In the genomic region with DNA sequence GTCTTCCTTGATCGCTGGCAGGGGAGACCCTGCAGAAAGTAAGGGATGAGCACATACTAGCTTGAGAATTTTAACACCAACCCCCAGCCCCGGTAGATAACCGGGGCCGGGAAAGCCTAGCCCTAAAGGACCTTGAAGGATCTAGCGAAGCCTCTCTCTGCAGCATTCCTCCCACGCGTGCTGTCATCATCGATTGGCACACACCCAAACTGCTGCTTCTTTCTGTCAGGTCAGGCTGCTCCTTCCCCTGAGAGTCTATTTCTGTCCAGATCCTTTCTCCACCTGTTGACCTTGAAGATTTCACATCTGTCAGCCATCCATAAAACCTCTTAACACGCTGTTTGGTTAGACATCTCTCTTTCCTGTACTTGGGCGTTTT, we compare ENCODE assay signal across 8 mouse cellular contexts. TPM values are rescaled to one million over a fixed set of nuclear protein-coding genes. Genes with fewer than 3 reads are reported as not detected.
DNase-seq lines count a peak whose midpoint lies in the region; TF ChIP-seq lines count a peak whose summit lies in the region.

No protein-coding gene starts in this region.

- TF ChIP-seq CTCF in spleen, adult 2 months (IDR thresholded peaks at IDR 0.05; ENCODE audit: extremely low read depth, insufficient read depth, insufficient read length, insufficient replicate concordance) = no peak
- TF ChIP-seq CTCF in bone marrow macrophage, adult 2 months (IDR thresholded peaks at IDR 0.05; ENCODE audit: low read depth, low read length) = no peak

- peak overlapping the region; percentile 60 for H3K4me3 ChIP-seq in spleen, adult 2 months (ENCODE audit: extremely low read depth, insufficient read depth, insufficient read length)
- peak overlapping the region; percentile 66 for H3K4me3 ChIP-seq in bone marrow macrophage, adult 2 months (ENCODE audit: insufficient read depth, low read length)

- 0 out of 2 replicates have a peak overlapping the region, but pooled peaks have one; percentile 40 for H3K27ac ChIP-seq in spleen, adult 2 months (ENCODE audit: insufficient read depth, low read length)
- H3K27ac ChIP-seq in bone marrow macrophage, adult 2 months (ENCODE audit: insufficient read depth, low read depth, low read length) = peak overlapping the region; percentile 45

- DNase-seq in spleen, adult 2 months (ENCODE audit: low read depth in 1 of 2, low spot score in 2 of 2) = no peak
- no peak for DNase-seq in spleen, postnatal 36 days (ENCODE audit: low spot score in 2 of 2)
- DNase-seq in gastrocnemius, adult 18-20 months (ENCODE audit: low spot score) = peak; percentile 84
- peak; percentile 28 for DNase-seq in large intestine, adult 2 months (ENCODE audit: low read depth, low spot score)
- DNase-seq in lung, postnatal 10 days = peak; percentile 44
- peak; percentile 95 for DNase-seq in skeletal muscle tissue, adult 2 months (ENCODE audit: low read depth, low spot score)
- no peak for DNase-seq in frontal cortex, postnatal 14 days (ENCODE audit: low spot score in 2 of 2)

- H3K27me3 ChIP-seq in spleen, adult 2 months (ENCODE audit: control insufficient read depth, insufficient read depth, low read length) = no peaks in the 10 kb centered on the region

- H3K36me3 ChIP-seq in spleen, adult 2 months (ENCODE audit: control insufficient read depth, insufficient read depth, low read length) = no peaks in the 10 kb centered on the region

- WGBS in spleen, adult 2 months = 10% methylated on average over 10 of the region's 10 CpGs
- WGBS in large intestine, adult 2 months = 4% methylated on average over 10 of the region's 10 CpGs

- peaks cover 3% of the 10 kb centered on the region; the same call in 1 of the 2 replicates for H3K4me1 ChIP-seq in spleen, adult 2 months (ENCODE audit: control insufficient read depth, insufficient read depth, insufficient read length)
- H3K4me1 ChIP-seq in bone marrow macrophage, adult 2 months (ENCODE audit: control insufficient read depth, insufficient read depth, low read length) = peaks cover 13% of the 10 kb centered on the region

- no peak for TF ChIP-seq POLR2A in spleen, adult 2 months (IDR thresholded peaks at IDR 0.05; ENCODE audit: low read depth, low read length)
- no peak for TF ChIP-seq POLR2A in bone marrow macrophage, adult 2 months (IDR thresholded peaks at IDR 0.05; ENCODE audit: borderline replicate concordance, low read depth, low read length)

RNA-seq across cellular contexts. Expression of a gene that starts 0.7 kb away (rescaled TPM):
- 14.0 and 15.4 TPM in 2 replicates for polyA plus RNA-seq in spleen, adult 2 months (2012; rRNA removed)
- polyA plus RNA-seq in bone marrow macrophage, adult 2 months (2012; ENCODE audit: insufficient read depth, insufficient read length, missing spikeins) = 49.3 and 53.5 TPM in 2 replicates
- 100 to 1,000 TPM; 394 to 432 TPM for total RNA-seq in gastrocnemius, adult 18-20 months (2021)
- polyA plus RNA-seq in large intestine, adult 2 months (2012; rRNA removed) = 53.4 and 74.3 TPM in 2 replicates

Comparison
In these comparisons a context has a peak if more than half of its experiments do, and no peak if none do; other contexts are left out.
1. DNase-seq: peak in gastrocnemius, adult 18-20 months (single experiment), large intestine, adult 2 months (single experiment), lung, postnatal 10 days (single experiment) and skeletal muscle tissue, adult 2 months (single experiment); none in spleen, adult 2 months (0 of 2), spleen, postnatal 36 days (0 of 2) and frontal cortex, postnatal 14 days (0 of 2).